Mouse (Mus musculus) liver, adult 2 months (tissue): ENCODE measurements around the gene Sdr9c7.
A peak's percentile ranks its signal among the peaks of the same experiment; 100 is the strongest.

Experiments
- CTCF ChIP-seq: fragments of 200-500 bp; IDR thresholded peaks from 2 replicates; pipeline ENCODE4 v1.5.1; 2011; ENCODE audit warnings: low read depth, low read length, control low read depth
- POLR2A ChIP-seq: fragments of 200-500 bp; IDR thresholded peaks from 2 replicates; pipeline ENCODE4 v1.6.1; 2011; ENCODE audit warnings: low read length, control low read depth; ENCODE audit not compliant: insufficient read depth; ENCODE audit errors: extremely low read depth

- TF ChIP-seq CTCF, result peak; percentile 65
- no peak for TF ChIP-seq POLR2A
Measured at GRCm38 (mm10) chr10:127956168-127956816, 58.0 kb downstream of the Sdr9c7 start.
